Mouse (Mus musculus): ENCODE data around the gene Krt78. TPM values are rescaled to one million over a fixed set of nuclear protein-coding genes. Genes with fewer than 3 reads are reported as not detected.

Krt78 gene
- polyA plus RNA-seq, 1 experiment from 2014 or later: not detected

DNA sequence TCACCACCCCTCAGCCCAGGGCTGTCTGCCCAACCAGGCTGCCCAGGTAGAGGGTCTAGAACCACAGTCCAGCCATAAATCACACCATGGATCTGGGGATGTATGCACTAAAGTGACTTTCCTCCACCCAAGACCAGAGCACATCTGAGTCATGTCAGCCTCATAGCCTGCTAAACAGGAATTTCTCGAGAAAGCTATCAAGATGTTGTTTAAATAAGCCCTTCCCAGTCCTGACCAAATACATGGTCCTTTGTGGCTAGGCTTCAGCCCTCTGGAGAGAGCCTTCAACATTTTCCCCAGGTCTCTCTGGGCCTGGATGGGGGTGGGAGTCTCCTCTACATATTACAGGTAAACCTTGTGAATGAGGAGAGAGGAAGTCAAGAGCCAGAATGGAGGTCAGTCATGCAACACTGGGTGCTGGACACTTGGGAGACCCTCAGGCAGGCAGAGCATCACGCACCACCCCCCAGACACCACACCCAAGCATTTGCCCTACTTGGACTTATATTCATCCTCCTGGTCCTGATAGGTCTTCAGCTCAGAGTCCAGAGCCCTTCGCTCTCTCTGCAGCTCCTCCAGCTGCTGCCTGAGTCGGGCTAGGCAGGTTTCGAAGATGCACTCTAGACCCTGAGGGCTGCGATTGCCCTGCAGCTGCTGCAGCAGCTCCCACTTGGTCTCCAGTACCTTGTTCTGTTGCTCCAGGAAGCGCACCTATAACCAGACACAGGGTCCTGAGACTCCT, 1.2 kb downstream of the Krt78 start:
- Histone ChIP-seq H3K27ac (no peak overlapping the region), H3K4me3 (no peak overlapping the region), H3K27me3 (ENCODE audit: insufficient read depth, poor library complexity, severe bottlenecking) (no peaks in the 10 kb centered on the region), H3K4me1 (replicated peaks) (no peaks in the 10 kb centered on the region), H3K9me3 (no peaks in the 10 kb centered on the region), H3K36me3 (no peaks in the 10 kb centered on the region)
- DNase-seq (ENCODE audit: low spot score): no peak
- WGBS: 84% methylated on average over 7 of the region's 7 CpGs

- Histone ChIP-seq H3K36me3 (no peaks in the 10 kb centered on the region), H3K4me3 (no peak overlapping the region), H3K4me1 (replicated peaks) (peaks cover 3% of the 10 kb centered on the region), H3K9me3 (no peaks in the 10 kb centered on the region), H3K27me3 (ENCODE audit: insufficient read depth, poor library complexity, severe bottlenecking) (no peaks in the 10 kb centered on the region), H3K27ac (no peak overlapping the region)
- 90% methylated on average over 1 of the region's 1 CpGs for WGBS
- DNase-seq (ENCODE audit: low spot score): no peak
Measured at GRCm38 (mm10) chr15:101945430-101945829, 8.7 kb downstream of the Krt78 start.

DNA sequence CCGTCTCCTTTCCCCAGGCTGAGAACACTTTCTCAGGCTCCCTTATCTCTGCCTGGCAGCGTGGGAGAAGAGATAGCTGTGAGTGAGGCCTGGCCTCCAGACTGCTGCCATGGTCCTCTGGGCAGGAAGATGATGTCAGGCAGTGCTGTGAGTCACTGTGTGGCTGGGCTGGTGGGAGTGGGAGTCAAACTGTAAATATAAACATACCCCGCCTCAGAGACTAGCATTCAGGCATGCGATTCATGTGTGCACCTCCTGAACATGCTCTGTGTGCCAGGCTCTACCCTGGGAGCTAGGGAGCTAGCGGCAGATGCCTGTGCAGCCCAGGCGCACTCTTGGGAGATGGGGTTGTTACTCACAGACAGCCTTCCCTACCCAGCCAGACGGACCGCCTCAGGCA, 12.1 kb downstream of the Krt78 start:
- WGBS: 77% methylated on average over 8 of the region's 8 CpGs
- no peaks in the 10 kb centered on the region for H3K9me3 ChIP-seq
- DNase-seq (ENCODE audit: low spot score): peak; percentile 12
- no peak overlapping the region for H3K4me3 ChIP-seq
- peak overlapping the region; percentile 35; the same call in 1 of the 2 replicates for H3K27ac ChIP-seq
- H3K4me1 ChIP-seq (replicated peaks): peaks cover 9% of the 10 kb centered on the region
- H3K36me3 ChIP-seq: no peaks in the 10 kb centered on the region
- no peaks in the 10 kb centered on the region for H3K27me3 ChIP-seq (ENCODE audit: insufficient read depth, poor library complexity, severe bottlenecking)

DNA sequence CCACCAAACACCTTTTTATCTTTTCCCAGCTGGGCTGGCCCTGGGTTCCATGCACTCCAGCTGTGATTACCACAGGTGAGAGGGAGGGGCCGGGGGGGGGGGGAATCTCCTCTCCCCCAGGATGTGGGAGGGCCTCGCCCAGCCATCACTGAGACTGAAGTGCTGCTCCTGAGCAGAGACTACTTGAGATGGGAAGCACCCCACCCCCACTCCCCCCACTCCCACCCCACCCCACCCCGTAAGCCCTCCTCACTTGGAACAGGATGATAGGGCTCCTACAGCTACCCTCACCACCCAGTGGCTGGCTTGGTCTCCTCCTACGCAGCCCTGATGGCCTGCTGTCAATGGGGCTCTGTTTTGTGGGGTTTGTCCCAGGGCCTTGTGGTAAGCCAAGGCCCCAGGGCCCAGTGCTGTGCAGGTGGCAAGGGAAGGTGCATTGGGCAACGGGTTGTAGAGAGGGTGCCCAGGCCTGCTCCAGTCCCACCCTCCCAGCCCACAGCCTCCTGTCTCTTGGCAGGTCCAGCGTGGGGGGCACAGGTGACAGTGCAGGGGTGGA, 13.7 kb downstream of the Krt78 start, which contains the start of gene Krt79:
Gene Krt79, minus strand, starts transcription at position 51 of the 556 bp plus-strand sequence.
- 62% methylated on average over 6 of the region's 6 CpGs for WGBS
- no peaks in the 10 kb centered on the region for H3K36me3 ChIP-seq
- H3K4me1 ChIP-seq (replicated peaks): peaks cover 9% of the 10 kb centered on the region; the same call in 1 of the 2 replicates
- no peak within 1 kb of the TSS for H3K27ac ChIP-seq
- H3K4me3 ChIP-seq: no peak within 1 kb of the TSS
- no peak for DNase-seq (ENCODE audit: low spot score)
- H3K9me3 ChIP-seq: no peaks in the 10 kb centered on the region
- H3K27me3 ChIP-seq (ENCODE audit: insufficient read depth, poor library complexity, severe bottlenecking): 0 out of 2 replicates have a peak, but pooled peaks cover 1% of the 10 kb centered on the region

- Histone ChIP-seq H3K4me3 (no peak overlapping the region), H3K4me1 (replicated peaks) (peaks cover 9% of the 10 kb centered on the region; the same call in 1 of the 2 replicates), H3K36me3 (no peaks in the 10 kb centered on the region), H3K27ac (no peak overlapping the region), H3K27me3 (ENCODE audit: insufficient read depth, poor library complexity, severe bottlenecking) (0 out of 2 replicates have a peak, but pooled peaks cover 3% of the 10 kb centered on the region), H3K9me3 (no peaks in the 10 kb centered on the region)
- WGBS: 86% methylated on average over 9 of the region's 9 CpGs
- no peak for DNase-seq (ENCODE audit: low spot score)
Measured at GRCm38 (mm10) chr15:101938600-101939308, 15.3 kb downstream of the Krt78 start.

- 81% methylated on average over 6 of the region's 6 CpGs for WGBS
Measured at GRCm38 (mm10) chr15:101933024-101933423, 21.1 kb downstream of the Krt78 start.

GRCm38 (mm10) chr15:101929666-101930065, 24.4 kb downstream of the Krt78 start:
- Histone ChIP-seq H3K27ac (peak overlapping the region; percentile 71), H3K4me1 (replicated peaks) (peaks cover 24% of the 10 kb centered on the region), H3K36me3 (no peaks in the 10 kb centered on the region), H3K4me3 (peak overlapping the region; percentile 49), H3K9me3 (no peaks in the 10 kb centered on the region), H3K27me3 (ENCODE audit: insufficient read depth, poor library complexity, severe bottlenecking) (peaks cover 48% of the 10 kb centered on the region)
- DNase-seq (ENCODE audit: low spot score): peak; percentile 45
- WGBS: 2% methylated on average over 17 of the region's 17 CpGs

More at GRCm38 (mm10) chr15:101933024-101933423, 21.1 kb downstream of the Krt78 start:
- DNase-seq (ENCODE audit: low spot score): no peak
- Histone ChIP-seq H3K36me3 (no peaks in the 10 kb centered on the region), H3K27me3 (ENCODE audit: insufficient read depth, poor library complexity, severe bottlenecking) (peaks cover 47% of the 10 kb centered on the region), H3K4me3 (no peak overlapping the region), H3K27ac (no peak overlapping the region), H3K4me1 (replicated peaks) (peaks cover 24% of the 10 kb centered on the region), H3K9me3 (no peaks in the 10 kb centered on the region)

- H3K36me3 ChIP-seq: no peaks in the 10 kb centered on the region
- DNase-seq (ENCODE audit: low spot score): peak; percentile 8
- peaks cover 48% of the 10 kb centered on the region for H3K27me3 ChIP-seq (ENCODE audit: insufficient read depth, poor library complexity, severe bottlenecking)
- WGBS: 15% methylated on average over 9 of the region's 9 CpGs
- H3K9me3 ChIP-seq: no peaks in the 10 kb centered on the region
- H3K27ac ChIP-seq: no peak overlapping the region
- H3K4me3 ChIP-seq: peak overlapping the region; percentile 49; the same call in 1 of the 2 replicates
- H3K4me1 ChIP-seq (replicated peaks): peaks cover 24% of the 10 kb centered on the region
Measured at GRCm38 (mm10) chr15:101929087-101929486, 25.0 kb downstream of the Krt78 start.

DNA sequence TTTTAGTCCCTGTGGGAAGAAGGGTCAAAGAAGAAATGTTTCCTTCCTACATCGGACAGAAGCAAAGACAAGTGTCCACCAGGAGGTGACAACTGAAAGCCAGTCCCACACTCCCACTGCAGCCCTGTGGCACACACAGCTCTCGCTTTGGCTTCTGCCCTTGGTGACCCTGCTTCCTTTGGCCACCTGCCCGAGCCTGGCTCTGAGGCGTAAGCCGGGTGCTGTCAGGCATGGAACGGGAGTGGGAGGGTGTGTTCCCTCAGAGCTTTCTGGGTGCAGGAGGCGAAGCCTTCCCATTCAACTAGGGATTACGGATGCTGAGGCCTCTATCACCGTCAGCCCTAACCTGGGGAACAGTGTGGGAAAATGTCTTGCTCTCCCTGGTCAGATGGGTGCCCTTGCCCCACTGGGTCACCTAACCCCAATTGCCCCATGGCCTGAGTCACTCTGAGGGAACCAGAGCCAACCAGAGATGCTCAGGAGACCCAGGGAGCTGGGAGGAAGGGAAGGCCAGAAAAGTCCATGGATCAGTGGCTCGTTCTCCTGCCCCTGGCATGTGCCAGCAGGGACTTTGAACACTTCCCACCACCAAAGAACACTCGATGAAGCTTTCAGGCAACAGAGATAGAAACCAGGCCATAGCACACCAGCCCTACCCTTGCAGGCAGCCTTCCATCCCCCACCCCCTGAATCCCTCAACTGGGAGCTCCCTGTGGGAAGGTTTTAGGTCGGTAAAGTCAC, 26.6 kb downstream of the Krt78 start:
- 72% methylated on average over 12 of the region's 12 CpGs for WGBS
- no peak for DNase-seq (ENCODE audit: low spot score)

GRCm38 (mm10) chr15:101925041-101925440, 29.0 kb downstream of the Krt78 start:
- Histone ChIP-seq H3K9me3 (no peaks in the 10 kb centered on the region), H3K27me3 (ENCODE audit: insufficient read depth, poor library complexity, severe bottlenecking) (peaks cover 24% of the 10 kb centered on the region), H3K27ac (no peak overlapping the region), H3K36me3 (no peaks in the 10 kb centered on the region), H3K4me1 (replicated peaks) (peaks cover 16% of the 10 kb centered on the region), H3K4me3 (no peak overlapping the region)
- 89% methylated on average over 1 of the region's 1 CpGs for WGBS
- no peak for DNase-seq (ENCODE audit: low spot score)

More for the DNA sequence above, 26.6 kb downstream of the Krt78 start:
- no peak overlapping the region for H3K4me3 ChIP-seq
- H3K27ac ChIP-seq: no peak overlapping the region
- H3K36me3 ChIP-seq: no peaks in the 10 kb centered on the region
- H3K9me3 ChIP-seq: no peaks in the 10 kb centered on the region
- H3K27me3 ChIP-seq (ENCODE audit: insufficient read depth, poor library complexity, severe bottlenecking): peaks cover 45% of the 10 kb centered on the region
- peaks cover 24% of the 10 kb centered on the region for H3K4me1 ChIP-seq (replicated peaks)

- Histone ChIP-seq H3K27ac (no peak within 1 kb of the TSS), H3K27me3 (ENCODE audit: insufficient read depth, poor library complexity, severe bottlenecking) (peaks cover 20% of the 10 kb centered on the region), H3K9me3 (no peaks in the 10 kb centered on the region), H3K4me1 (replicated peaks) (peaks cover 12% of the 10 kb centered on the region), H3K36me3 (no peaks in the 10 kb centered on the region), H3K4me3 (no peak within 1 kb of the TSS)
- 84% methylated on average over 11 of the region's 11 CpGs for WGBS
- no peak for DNase-seq (ENCODE audit: low spot score)
Measured at GRCm38 (mm10) chr15:101924635-101925034, 29.5 kb downstream of the Krt78 start, which contains the start of gene Krt4. Gene Krt4, minus strand, starts transcription at chr15:101924735.

GRCm38 (mm10) chr15:101922296-101922695, 31.8 kb downstream of the Krt78 start:
- 92% methylated on average over 2 of the region's 2 CpGs for WGBS

More at GRCm38 (mm10) chr15:101922296-101922695, 31.8 kb downstream of the Krt78 start:
- Histone ChIP-seq H3K27me3 (ENCODE audit: insufficient read depth, poor library complexity, severe bottlenecking) (no peaks in the 10 kb centered on the region), H3K27ac (no peak overlapping the region), H3K36me3 (no peaks in the 10 kb centered on the region), H3K4me3 (no peak overlapping the region), H3K9me3 (no peaks in the 10 kb centered on the region), H3K4me1 (replicated peaks) (peaks cover 2% of the 10 kb centered on the region)
- DNase-seq (ENCODE audit: low spot score): no peak

Data from hindbrain, embryonic 10.5 days (tissue).